Mouse (Mus musculus) neutrophil, adult 5-6 weeks (primary cell): ENCODE data around the gene Qpctl. TPM values are rescaled to one million over a fixed set of nuclear protein-coding genes. Genes with fewer than 3 reads are reported as not detected.
A peak's percentile ranks its signal among the peaks of the same experiment; 100 is the strongest.
"Not testable (repeated sequence)": the region's sequence is repeated elsewhere in the genome, so short reads cannot be mapped to it uniquely, and the experiment has no call there.

ENCODE experiments used
- ATAC-seq: fragments of 151-379, 151-347 bp; 2 replicates; pipeline ENCODE4 v1.8.0; 2017; ENCODE audit warnings: mild to moderate bottlenecking, moderate TSS enrichment; ENCODE audit not compliant: insufficient number of reproducible peaks, poor library complexity, low FRiP score, severe bottlenecking; ENCODE audit errors: extremely low read depth
- total RNA-seq: library from RNA; stranded (forward); fragments of 200-1000 nt; gene quantifications from 2 replicates; pipeline ENCODE4 v1.2.3, GENCODE M21; 2017

The Qpctl gene
- total RNA-seq, 1 experiment from 2014 or later = 3.8 TPM

DNA sequence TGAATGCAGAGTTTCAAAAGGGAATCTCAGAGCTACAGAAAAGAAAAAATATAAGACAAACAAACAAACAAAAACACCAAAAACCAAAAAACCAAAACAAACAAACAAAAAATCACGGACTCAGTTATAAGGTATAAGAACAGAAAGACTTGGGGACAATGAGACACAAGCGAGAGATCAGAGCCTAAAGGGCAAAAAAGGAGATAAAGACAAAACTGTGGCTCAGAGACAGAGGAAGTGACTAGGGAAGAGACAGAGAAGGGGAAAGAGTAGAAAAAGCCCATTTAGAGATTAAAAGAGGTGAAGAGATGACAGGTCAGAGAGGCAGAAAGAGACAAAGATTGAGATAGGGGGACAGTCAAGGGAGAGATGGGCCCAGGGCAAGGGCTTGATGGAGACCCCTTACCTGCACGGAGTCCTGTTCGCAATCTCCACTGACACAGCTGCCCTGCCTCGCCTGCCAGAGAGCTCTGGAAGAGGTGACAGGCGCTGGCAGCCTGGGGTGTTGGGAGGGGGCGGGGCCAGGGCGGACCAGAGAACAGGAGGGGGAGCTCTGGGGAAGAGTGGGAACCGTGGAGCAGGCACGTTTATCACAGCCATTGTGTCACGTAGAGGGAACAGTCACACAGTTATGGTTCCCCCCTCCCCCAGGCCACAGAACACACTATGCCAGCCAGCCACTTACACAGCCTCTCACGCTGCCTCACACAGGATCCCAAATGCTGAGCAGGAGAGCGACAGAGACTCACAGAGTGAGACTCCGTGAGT is 16.7 kb upstream of the Qpctl start, which contains the start of gene Gipr:
TSS of gene Gipr (minus strand) at position 472 of the 768 bp plus-strand sequence.
- ATAC-seq = no peak

DNA sequence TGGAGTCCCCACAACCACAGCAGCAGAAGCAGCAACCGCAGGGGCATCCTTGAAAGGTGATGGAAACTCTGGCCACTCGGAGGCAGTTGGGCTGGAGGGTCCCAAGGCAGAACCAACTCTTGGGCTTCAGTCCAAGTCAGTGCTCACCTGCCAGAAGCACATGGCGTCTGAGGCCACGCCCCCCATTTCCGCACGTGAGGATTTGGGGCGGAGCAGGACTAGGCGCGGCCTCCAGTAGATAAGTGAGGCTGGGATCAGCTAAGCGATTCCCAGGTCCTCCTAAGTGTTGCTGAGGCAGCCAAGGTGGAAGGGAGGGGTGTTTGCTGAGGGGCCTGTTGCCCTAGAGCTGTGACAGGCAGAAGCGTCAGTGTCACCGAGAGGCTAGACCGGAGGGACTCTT is 15.9 kb upstream of the Qpctl start:
- ATAC-seq = no peak

DNA sequence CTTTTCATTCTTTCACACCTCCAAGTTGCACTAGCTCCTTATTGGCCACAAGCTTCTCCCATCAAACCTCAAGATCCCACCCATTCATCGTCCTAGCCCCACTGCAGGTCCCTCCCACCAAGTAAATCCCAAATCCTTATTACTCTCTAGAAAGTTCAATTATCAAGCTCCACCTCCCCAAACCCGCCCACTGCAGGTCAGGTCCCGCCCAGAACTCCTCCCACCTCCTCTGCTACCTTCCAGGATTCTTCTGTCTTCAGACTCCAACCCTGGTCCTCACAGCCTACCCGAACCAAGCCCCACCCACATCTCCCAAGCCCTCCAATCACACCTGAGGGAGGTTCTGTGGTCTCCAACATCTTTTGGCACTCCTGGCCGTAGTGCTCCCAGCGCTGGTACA is 15.1 kb upstream of the Qpctl start:
- no peak for ATAC-seq

DNA sequence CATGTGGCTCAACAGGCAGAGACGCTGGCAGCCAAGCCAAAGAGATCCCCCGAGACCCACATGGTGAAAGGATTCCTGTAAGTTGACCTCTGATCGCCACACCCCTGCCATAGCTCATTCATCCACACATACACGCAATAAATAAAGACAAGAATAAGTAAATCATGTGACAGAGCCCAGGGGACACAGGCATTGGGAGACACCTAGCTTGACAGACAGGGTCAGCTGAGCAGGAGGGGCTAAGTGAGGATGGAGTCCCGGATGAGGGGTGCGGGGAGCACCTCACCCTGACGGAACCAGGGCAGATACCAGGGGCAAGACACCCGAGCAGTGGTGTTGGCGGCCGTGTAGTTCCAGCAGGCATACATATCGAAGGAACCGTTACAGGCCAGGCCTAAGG is 14.7 kb upstream of the Qpctl start:
- no peak for ATAC-seq

DNA sequence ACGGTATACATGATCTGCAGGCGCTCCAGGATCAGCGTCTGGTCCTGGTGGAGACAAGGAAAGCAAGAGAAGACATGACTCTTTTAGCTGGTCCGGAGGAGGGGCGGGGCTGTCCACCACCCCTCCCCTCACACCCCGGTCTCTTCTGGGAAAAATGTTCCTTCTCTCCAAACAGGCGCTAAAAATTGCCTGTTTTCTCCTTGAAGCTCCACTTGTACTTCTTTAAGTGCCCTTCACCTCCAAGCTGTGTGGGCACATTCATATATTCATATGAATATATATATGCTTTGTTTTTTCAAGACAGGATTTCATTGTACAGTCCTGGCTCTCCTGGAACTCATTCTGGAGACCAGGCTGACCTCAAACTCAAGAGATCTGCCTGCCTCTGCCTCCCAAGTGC is 13.8 kb upstream of the Qpctl start:
- no peak for ATAC-seq

DNA sequence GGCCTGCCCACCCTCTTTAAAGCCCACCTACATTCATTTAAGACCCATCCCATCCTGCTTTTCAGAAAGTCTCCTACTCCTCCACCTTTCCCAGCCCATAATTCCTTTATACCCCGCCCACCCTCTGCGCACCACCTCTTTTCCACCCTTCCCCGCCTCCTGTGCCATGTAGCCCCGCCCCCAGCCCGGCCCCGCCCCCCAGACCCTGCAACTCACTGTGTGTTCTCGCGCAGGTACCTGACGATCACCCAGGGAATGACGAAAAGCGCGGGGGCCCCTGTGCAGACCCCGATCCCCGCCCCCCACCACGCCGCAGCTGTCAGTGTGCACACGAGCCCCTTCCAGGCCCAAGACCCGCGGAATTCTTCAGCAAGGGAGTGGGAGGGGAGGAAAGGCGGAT is 11.0 kb upstream of the Qpctl start:
- ATAC-seq = no peak

DNA sequence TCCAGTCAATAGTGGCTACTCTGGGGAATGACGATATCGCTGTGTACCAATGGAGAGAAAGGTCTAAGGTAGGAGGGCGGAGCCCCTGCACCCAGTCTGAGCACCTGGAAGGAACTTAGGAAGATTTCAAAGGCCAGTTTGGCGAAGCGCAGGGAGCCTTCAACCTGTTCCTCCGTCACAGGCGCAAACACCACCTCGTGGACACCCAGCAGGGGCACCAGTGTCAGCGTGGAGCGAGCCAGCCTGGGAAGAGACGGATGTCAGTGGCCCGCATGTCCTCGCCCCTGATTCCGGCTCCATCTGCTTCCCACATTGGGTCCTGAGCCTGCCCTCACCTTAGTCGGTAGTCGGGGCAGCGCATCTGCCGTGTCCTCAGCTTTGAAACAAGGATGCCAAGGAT is 10.3 kb upstream of the Qpctl start:
- no peak for ATAC-seq

DNA sequence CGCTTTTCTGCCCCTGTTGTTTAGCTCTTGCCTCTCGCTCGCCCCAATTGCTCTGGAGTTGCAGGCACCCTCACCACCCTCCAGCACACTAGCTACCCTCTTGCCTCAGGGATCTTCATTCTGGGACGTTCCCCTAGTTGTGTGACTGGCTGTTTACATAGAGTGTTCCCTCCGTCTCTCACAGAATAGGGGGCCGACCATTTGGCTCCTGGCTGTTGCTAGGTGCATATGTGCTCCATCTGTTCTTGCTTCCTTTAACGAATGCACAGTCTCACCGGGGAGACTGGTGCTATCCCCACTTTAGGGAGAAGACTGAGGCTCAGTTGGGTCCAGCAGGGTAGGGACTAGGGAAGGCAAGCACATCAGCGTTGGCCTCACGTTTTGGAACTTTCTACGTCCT is 9.5 kb upstream of the Qpctl start:
- ATAC-seq = no peak

DNA sequence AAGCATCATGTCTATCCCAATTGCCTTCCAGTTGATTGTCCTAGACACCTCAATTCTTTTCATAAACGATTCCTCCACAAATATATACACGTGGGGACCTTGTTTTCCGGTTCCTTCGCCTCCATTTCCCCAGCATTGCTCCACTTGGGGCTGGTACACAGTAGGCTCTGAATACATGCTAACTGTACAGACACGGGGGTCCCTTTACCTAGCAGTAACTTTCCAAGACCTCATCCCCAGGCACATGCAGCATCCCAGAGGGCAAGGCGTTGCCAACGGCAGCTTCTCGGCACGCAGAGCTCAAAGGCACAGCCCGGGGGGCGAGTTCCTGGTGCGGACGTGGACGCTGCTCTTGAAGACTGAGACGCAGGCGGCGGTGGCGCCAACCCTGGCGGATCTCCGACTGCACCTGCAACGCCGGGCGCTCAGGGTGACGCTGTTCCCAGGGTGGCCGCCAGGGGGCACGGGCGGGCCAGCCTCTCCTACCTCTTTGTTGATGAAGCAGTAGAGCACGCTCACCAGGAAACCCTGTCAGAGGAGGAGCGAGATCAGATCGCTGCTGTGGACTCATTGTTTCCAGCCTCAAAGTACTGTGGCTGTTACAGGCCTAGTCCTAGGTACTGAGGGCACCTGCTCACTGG is 8.2 kb upstream of the Qpctl start:
- peak; percentile 88 for ATAC-seq

DNA sequence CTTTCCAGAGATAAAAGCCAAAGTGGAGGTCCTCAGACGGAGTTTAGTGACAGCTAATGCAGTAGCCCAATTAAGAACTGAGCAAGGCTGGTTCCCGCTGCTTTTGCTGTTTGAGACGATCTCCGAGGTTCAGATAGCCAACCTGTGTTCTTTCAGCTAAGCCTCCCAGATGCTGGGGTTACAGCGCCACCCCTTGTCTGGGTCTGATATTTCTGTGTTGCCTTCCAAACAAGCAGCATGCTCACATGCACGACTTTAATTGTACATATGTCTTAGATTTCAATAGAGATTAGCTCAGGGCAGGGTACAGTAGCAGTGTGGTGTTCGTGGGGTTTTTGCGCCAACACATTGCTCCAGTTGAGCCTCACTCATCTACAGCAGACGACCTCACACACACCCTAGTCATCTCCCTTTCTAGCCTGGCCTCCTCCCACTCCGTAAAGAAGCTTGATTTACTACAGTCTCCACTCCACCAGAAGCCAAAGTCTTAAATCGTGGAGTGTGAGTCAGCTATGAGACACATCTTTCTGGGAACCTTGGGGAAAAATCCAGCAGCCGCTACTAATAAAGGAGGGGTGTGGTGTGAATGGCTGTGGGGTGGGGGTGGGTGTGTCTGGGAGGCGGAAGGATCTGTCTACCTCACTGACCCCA is 6.9 kb upstream of the Qpctl start:
- no peak for ATAC-seq

DNA sequence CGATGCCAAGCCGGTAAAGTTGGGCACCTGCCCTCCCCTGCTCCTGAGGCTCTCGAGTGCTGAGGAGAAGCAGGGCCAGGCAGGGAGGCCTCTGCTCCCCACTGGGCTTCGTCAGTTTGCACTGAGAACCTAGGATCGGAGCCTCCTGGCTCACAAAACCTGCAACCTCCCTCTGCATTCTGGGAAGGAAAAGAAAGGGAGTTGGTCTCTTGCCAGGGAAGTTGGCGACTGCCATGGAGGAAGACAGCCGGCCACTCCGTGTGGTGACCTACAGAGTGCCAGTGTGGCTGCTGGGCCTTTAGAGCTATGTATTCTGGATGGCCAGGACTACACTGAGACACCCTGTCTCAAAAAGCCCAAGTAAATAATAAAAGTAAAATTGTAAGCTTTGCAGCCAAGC is 5.7 kb upstream of the Qpctl start:
- ATAC-seq = no peak

DNA sequence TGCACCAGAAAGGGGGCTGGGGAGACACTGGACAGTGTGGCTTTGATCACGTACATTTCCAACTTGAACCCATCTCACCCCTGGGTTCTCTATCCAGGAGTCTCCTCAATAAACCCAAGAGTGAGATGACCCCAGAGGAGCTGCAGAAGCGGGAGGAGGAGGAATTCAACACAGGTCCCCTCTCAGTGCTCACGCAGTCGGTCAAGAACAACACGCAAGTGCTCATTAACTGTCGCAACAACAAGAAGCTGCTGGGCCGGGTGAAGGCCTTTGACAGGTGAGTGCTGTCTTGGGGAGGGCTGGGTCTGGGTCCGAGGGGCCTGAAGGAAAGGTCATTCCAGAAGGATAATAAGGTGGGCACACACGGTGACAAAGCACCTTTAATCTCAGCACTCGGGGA is 2.0 kb upstream of the Qpctl start:
- not testable (repeated sequence) for ATAC-seq

DNA sequence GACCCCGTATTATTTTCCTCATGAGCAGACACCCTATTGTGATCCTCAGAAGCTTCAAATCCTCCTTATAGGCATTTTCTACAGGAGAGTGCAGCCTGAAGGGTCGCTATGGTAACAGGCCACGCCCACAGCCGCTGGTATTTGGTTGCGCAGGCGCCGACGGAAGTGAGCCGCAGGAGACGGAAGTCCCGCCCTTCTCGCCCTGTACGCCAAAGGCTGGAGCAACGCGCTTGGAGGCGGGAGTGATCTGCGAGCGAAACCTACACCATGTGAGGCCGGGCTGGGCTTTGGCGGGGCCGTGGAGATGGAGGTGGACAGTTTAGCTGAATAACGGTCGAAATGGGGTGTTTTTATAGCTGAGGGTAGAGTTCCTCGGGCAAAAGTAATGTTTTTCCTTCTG is 535 bp upstream of the Qpctl start, which contains the start of gene Snrpd2:
TSS of gene Snrpd2 (plus strand) at position 97 of the 400 bp plus-strand sequence.
- peak; percentile 66 for ATAC-seq

DNA sequence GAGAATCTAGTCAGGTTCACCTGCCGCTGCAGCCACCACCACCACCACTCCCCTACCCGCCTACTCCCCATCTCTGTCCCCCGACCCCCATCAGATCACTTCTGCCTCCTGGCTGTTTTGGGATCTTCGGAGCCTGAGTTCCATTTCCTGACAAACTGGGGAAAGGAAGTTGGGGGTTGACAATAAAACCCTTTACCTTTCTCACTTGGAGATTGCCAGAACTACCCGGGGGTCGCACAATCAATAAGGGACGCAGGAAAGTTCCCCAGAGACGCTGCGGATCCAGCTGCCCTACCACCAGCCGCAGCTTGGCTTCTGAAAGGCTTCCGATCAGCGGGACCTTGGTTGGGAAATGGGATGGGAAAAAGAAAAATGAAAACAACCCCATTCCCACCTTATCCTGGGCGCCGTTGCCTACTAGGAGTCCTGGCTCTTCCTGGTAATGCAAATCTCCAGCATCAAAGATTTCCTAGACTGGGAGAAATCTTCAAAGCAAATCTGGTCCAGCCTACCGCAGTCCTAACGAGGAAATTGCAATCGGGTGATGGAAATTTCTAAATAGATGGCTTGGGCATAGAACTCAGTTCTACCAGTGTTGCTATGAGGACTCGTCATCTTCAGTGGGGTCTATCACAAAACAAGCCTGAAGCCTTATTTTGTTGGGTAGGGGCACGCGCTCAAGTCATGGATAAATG is 764 bp downstream of the Qpctl start:
- no peak for ATAC-seq

DNA sequence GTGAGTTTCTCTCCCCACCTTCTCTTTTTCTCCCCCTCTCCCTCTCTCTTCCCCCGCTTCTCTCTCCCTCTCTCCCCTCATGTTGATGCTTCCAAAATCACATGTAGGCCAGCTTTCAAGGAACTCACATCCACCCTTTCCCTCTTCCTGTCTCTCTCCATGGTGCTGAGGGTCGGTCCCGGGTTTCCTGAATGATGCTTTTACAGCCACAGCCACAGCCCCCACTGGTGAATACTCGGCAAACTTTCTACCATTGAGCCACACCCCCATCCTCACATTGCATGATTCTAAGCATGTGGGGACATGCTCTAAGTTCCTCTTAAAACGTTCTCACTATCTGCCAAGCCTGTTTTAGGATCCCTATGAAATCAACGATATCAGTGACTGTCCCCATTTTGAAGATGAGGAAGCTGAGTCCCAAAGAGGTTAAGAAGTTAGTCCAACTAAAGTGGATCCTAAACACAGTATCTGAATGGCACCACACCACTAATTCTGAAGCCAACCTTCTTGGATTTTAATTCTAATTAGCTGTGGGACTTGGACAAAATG is 1.5 kb downstream of the Qpctl start:
- no peak for ATAC-seq

DNA sequence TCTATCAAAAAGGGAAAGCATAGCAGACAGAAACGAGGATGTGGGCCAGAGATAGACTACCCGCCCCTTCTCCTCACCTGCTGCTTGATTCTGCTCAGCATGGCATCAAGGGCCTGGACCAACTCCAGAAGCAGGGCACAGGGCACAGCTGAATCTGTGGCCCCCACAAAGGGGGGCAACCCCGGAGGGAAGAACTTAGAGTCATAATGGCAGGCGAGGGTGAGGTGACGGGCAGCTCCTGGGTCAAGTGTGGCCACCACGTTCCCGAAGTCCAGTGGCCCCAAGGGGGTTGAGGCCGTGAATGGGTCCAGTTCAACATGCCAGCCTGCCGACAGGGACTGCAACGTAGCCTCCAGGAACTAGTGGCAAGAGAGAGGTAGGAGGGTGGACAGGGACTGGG is 2.3 kb downstream of the Qpctl start:
- ATAC-seq = no peak

DNA sequence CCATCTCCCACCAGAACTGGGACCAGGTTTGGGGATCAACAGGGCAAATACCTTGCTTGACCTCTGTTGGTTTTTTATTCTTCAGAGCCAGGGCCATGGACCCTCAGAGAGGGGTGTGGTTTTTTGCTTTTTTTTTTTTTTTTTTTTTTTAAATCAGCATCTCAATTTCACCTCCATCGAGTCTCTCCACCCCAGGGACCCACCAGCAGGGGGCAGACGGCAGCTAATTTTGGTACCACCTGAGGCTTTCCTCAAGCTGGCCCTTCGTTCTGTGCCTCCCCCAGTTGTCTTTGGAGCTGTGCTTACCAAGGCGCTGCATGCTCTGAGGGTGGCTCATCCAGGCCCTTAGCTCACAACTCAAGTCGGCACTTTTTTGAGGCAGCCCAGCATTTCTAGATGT is 11.7 kb downstream of the Qpctl start:
- no peak for ATAC-seq

DNA sequence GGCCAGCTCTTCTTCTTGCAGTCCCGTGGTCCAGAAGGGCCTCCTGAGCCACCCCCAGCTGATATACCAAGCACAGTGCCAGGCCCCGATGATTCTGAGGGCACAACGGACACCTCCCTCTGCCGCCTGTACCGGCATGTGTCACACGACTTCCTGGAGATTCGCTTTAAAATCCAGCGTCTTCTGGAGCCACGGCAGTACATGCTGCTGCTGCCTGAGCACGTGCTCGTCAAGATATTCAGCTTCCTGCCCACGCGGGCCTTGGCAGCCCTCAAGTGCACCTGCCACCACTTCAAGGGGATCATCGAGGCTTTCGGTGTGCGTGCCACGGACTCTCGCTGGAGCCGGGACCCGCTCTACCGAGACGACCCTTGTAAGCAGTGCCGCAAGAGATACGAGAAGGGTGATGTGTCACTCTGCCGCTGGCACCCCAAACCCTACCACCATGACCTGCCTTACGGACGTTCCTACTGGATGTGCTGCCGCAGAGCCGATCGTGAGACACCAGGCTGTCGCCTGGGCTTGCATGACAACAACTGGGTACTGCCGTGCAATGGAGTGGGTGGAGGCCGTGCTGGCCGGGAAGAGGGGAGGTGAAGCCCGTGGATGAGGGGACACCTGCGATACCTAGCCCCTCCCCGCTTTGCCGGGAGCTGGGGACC is 12.3 kb downstream of the Qpctl start:
- peak; percentile 17; the same call in 1 of the 2 replicates for ATAC-seq

DNA sequence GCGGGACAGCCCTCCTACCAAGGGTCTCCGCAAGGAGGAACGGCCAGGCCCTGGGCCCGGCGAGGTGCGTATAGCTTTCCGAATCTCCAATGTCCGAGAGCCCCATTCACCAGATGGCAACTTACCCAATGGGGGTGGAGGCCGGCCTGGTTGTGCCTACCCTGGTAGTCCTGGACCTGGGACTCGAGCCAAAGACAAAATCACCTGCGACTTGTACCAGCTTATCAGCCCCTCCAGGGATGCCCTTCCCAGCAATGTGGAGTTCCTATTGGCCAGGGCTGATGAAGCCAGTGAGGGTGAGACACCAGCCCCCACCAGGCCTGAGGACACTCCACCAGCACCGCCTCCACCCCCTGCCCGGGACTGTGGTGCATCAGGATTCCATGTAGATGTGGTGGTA is 12.9 kb downstream of the Qpctl start:
- ATAC-seq = no peak
